Mouse (Mus musculus) MEL (cell line): ENCODE data around the gene Hist2h4.

Experiments
- CTCF ChIP-seq, 3 experiments: IDR thresholded peaks in 2 of 3; conservative IDR thresholded peaks in 1 of 3; 2 replicates each; pipeline ENCODE4 v1.5.1; 2011 to 2012; ENCODE audit warnings: low read length in 3 of 3, low read depth in 2 of 3, mild to moderate bottlenecking in 2 of 3, improper control_type of control experiment in 1 of 3, inconsistent platforms in 1 of 3, mixed read lengths in 1 of 3, moderate library complexity in 1 of 3; ENCODE audit not compliant: control insufficient read depth in 1 of 3, insufficient read depth in 1 of 3, poor library complexity in 1 of 3, severe bottlenecking in 1 of 3
- EP300 ChIP-seq, 2 experiments: IDR thresholded peaks; 2 replicates each; pipeline ENCODE4 v1.6.1; 2011; ENCODE audit warnings: improper control_type of control experiment in 2 of 2, low read length in 2 of 2, low read depth in 1 of 2, mild to moderate bottlenecking in 1 of 2
- GABPA ChIP-seq: IDR thresholded peaks from 2 replicates; pipeline ENCODE4 v1.6.1; 2012; ENCODE audit warnings: low read depth, mild to moderate bottlenecking, inconsistent platforms, low read length, improper control_type of control experiment, moderate library complexity
- MAFK ChIP-seq: IDR thresholded peaks from 2 replicates; pipeline ENCODE4 v1.6.1; 2011; ENCODE audit warnings: low read depth, mild to moderate bottlenecking, low read length, improper control_type of control experiment, borderline replicate concordance
- MXI1 ChIP-seq: IDR thresholded peaks from 2 replicates; pipeline ENCODE4 v1.6.1; 2011; ENCODE audit warnings: mild to moderate bottlenecking, low read depth, low read length, improper control_type of control experiment
- MYC ChIP-seq: IDR thresholded peaks from 2 replicates; pipeline ENCODE4 v1.6.1; 2011; ENCODE audit warnings: low read depth, mild to moderate bottlenecking, low read length, improper control_type of control experiment, moderate library complexity
- TAL1 ChIP-seq: IDR thresholded peaks from 2 replicates; pipeline ENCODE4 v1.6.1; 2012; ENCODE audit warnings: mild to moderate bottlenecking, inconsistent platforms, low read length, moderate library complexity, mixed read lengths
- ZC3H11A ChIP-seq: IDR thresholded peaks from 2 replicates; pipeline ENCODE4 v1.6.1; 2012; ENCODE audit warnings: low read depth, mild to moderate bottlenecking, inconsistent platforms, low read length, improper control_type of control experiment
- ZNF384 ChIP-seq: IDR thresholded peaks from 2 replicates; pipeline ENCODE4 v1.6.1; 2012; ENCODE audit warnings: low read depth, mild to moderate bottlenecking, inconsistent platforms, low read length, improper control_type of control experiment

- no peak for TF ChIP-seq MYC
- no peak for TF ChIP-seq MAFK
- TF ChIP-seq EP300 (IDR thresholded peaks at IDR 0.05; ENCODE audit: low read depth in 1 of 2, low read length in 2 of 2), result no peak
- no peak for TF ChIP-seq CTCF (IDR thresholded peaks at IDR 0.05 in 2 of 3, conservative IDR thresholded peaks at IDR 0.05 in 1 of 3; ENCODE audit: control insufficient read depth in 1 of 3, insufficient read depth in 1 of 3, low read depth in 2 of 3, low read length in 3 of 3, poor library complexity in 1 of 3, severe bottlenecking in 1 of 3)
- TF ChIP-seq TAL1, result no peak
- no peak for TF ChIP-seq ZC3H11A
- TF ChIP-seq MXI1, result no peak
- no peak for TF ChIP-seq ZNF384
- TF ChIP-seq GABPA, result no peak
These were observed 39.0 kb upstream of the Hist2h4 start for GRCm38 (mm10) chr3:96302076-96302475.
